Mouse (Mus musculus) brain, embryonic 18.5 days (tissue): ENCODE measurements around the gene Zfpm1.

ENCODE experiments used
- DNase-seq: peaks from one replicate; pipeline ENCODE4 v3.0.0-alpha.2; 2012; ENCODE audit warnings: low read depth, low spot score

Zfpm1 gene

DNA sequence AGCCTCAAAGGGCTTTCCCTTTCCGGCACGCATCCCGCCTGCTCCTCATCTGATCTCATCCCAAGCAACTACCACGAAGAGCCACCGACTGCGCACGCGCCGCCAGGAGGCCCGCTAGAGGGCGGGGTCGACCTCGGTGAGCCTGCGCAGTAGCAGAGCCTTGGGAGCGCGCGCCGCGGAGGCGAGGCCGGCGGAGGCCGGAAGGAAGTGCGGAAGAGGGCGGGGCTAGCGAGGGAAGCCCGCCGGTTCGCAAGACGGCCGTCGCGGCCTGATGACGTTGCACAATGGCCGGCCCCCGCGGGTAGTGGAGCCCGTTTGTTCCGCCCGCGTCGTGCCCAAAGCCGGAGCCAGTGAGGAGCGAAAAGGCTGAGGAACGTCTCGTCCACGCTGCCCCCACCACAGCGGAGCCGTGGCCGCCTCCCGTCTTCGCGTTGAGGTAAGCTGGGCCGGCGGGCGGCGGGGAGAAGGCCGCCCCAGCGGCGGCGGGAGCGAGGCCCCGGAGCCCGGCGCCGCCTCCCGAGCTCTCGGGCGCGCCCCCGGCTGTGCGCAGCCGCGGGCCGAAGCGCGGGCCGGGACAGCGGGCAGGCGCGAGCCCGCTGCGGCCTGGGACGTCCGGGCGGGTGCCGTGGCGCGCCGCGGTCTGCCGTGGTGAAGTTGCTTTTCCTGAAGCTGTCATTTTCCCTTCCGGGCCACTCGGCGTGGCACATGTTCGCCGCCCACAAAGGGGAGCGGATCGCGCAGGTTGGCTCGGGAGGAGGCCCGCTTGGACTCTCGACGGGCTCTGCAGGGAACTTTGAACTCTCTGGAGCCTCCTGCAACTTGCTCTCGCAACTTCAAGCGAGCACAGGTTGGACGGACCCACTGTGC is 94.7 kb downstream of the Zfpm1 start, which contains the start of gene Zc3h18:
Gene Zc3h18 (plus strand): TSS at position 245 of the 867 bp plus-strand sequence.
- DNase-seq = peak; percentile 96

DNA sequence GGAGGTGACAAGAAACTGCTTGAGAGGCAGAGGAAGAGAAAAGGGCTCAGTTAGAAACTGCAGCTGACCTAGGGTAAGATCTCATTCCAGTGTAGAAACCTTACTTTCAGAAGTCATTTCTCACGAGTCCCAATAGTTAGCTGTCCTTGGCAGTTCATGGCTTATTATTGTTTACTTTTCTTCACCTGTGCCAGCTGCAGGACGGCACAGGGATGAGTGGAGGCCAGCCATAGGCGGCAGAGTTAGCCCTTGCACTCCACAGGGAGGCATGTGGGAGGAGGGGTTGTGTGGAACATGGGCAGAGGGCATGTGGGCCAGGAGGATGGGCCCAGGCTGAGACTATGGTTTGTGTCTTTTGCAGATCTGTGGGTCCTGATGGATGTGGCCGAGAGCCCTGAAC is 101.1 kb downstream of the Zfpm1 start:
- DNase-seq = no peak
